Mouse (Mus musculus): ENCODE data around the gene Rabac1.

Gene Rabac1

DNA sequence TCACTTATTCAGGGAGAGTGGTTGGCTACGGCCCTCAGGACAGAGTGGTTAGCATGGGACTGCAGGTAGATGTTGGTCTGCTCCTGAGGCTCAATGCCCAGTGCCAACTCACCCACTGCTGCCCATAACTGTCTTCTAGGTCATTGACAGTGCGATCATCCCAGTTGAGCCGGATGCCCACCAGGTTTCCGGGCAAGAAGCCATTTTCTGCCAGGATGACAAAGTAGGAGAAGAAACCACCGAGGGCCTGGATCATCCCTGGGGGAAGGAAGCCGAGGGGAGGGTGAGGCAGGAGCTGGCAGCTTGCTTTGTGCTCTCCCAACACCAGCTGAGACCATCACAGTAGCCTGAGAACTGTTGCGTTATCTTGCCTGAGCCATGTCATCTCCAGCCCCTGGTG is 7.9 kb upstream of the Rabac1 start:
- DNase-seq (ENCODE audit: low read depth), result no peak

DNA sequence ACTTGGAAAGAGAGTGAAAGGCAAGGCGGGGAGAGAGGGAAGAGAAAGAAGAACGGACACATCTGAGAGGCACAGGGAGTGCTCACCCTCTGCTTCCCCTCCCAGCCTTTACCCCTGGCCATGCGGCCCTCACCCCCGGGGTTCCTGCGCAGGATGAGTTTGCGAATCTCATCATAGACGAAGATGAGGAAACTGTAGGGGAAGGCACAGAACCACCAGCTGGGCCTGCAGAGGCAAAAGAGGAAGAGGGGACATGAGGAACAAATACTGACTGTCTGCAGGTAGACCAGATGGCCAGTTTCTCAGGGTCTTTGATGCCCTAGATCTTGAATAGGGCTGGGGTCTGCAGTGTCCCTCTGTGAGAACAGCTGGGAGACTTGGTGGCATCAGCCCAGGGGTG is 6.2 kb upstream of the Rabac1 start:
- DNase-seq (ENCODE audit: low read depth), result no peak

DNA sequence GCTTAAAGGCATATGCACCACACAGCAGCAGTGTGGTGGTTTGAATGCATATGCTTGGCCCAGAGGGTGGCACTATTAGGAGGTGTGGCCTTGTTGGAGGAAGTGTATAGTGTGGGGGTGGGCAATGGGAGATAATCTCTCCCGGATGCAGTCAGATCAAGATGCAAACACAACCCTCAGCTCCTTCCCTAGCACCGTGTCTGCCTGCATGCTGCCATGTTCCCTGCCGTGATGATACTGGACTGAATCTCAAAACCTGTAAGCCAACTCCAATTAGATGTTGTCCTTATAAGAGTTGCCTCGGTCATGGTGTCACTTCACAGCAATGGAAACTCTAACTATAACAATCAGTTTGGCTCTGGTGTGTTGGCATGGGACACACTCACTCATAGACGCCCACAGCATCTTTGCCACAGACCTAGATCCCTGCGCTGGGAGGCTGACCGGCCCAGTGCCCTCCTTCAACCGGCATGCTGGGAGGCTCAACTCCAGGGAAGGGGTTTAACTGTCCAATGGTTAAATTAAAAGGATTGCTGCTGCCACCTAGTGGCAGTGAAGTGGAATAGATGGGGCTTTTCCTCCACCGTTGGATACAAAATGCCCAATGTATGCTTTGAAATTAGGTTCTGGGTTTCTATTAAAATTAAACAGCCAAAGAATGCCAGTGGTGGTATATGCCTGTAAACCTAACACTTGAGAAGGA is 2.5 kb upstream of the Rabac1 start:
- peak; percentile 81 for DNase-seq (ENCODE audit: low read depth)

DNA sequence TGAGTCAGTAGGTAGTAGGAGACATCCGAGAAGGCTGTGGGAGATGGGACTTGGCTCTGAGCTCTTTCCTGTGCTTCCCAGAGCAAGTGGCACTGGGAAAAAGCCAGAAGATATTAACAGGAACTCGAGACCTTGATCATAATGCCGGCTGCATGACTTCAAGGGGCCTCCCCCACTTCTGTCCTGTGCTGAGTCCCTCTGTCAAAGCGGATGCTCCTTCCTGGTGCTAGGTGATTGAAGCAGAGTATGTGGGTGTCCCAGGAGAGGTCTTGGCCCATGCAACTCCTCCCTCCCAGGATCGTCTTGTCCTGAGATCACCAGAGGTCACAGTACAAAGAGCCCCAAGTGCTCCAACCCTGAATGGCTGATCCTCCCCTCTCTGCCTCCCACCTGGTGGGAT is 1.3 kb upstream of the Rabac1 start:
- no peak for DNase-seq (ENCODE audit: low read depth)

DNA sequence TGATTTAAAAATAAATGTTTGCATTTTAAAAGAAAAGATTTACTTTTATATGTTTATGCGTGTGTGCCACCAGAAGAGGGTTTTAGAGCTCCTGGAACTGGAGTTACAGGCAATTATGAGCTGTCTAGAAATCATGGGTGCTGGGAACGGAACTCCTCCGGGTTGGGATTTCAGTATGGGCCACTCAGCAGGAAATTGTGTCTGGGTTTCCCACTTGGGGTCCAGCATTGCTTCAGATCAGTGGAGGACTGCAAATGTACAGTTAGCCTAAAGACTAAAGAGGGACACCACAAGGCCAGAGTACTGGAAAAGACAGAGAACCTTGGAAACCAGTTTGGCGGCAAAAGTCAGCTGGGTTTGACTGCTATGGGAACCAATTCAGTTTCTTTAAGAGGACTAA is 654 bp upstream of the Rabac1 start:
- no peak for DNase-seq (ENCODE audit: low read depth)

DNA sequence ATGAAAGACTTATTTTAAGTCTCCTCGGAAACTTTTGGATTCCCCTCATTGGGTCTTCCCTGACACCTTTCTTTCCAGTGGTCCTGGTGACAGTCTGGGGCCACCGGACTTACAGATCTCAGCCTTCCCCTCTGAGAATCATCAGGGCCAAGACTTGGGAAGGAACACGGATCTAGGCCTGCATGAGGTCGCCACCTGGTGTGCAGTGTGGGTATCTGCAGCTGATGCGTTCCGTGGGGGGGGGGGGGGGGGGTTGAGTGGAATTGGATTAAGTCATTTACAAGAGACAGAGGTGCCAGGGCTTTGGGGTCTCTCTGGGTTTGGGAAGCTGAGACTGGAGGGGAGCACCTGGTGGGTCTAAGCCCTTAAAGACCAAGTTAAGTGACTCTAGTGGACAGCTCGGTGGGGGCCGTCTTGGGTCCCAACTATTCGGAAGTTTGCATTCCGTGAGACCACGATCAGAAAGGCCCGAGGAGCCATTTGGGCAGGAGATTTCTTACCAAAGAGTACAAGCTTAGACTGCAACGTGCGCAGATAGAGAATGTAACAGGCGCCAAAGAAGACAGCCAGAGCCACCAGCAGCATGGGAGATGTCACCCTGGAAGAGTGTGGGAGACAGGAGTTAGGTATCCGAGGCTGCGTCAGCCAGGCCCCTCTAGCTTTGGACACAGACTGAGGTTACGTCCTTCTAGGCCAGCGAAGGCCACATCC is 1.1 kb downstream of the Rabac1 start:
- peak; percentile 81 for DNase-seq (ENCODE audit: low read depth)

DNA sequence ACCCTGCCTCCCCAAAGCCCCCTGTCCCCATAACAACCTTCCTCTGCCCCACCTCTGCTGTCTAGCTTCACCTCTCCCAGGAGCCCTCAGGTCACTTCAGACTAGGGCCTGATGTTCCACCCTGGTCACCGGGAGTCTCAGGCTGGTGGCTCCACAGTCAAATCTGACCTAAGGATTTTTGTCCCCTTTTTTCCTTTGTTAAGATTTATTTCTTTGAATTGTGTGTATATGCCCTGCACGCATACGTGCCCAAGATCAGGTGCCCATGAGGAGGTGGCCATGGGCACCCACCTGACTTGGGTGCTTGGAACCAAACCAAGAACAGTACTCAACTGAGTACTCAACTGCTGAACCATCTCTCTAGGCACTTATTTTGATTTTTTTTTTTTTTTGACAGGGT is 2.2 kb downstream of the Rabac1 start:
- DNase-seq (ENCODE audit: low read depth), result no peak

DNA sequence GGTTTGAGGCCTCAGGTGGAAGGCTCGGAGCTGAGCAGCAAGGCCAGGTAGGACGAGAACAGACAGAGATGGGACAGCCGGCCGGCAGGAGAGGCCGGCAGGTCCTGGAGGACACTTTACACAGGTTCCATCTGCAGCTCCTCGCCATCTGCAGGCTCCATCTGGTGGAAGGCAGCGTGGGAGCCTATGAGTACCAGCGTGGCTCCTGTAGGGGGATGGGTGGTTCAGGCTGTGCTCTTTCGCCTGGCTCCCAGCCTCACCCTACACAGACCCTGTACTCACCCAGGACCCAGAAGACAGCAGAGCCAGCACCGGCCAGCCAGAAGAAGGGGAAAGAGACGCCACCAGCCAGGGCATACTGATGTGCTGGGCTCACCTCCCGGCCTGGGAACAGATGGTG is 2.7 kb downstream of the Rabac1 start:
- no peak for DNase-seq (ENCODE audit: low read depth)

DNA sequence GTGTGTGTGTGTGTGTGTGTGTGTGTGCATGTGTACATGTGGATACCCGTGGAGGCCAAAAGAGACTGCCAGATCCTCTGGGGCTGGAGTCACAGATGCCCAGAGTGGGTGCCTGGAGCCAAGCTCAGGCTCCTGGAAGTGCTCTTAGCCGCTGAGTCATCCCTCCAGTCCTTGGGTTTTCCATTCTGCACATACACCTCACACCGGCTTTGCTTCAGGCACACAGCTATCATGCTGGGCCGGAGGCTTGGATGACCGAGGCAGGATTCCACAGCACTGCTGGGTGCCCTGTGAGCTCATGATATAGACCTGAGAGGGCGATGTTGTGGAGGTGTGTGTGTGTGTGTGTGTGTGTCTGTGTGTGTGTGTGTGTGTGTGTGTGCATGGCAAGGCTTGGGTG is 4.1 kb downstream of the Rabac1 start:
- DNase-seq (ENCODE audit: low read depth), result no peak

DNA sequence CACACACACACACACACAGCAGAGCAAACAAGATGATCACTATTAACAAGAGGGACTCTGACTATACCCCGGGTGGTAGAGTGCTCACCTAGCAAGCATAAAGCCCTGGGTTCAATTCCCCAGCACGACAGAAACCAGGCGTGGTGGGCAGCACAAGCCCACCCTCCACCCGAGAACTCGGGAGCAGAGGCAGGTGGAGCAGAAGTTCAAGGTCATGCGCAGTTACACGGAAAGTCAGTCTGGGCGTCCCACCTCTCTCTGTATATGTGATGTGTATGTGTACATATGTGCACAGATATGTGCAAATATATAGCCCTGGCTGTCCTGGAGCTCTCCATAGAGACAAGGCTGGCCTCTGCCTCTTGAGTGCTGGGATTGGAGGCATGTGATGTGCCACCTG is 4.6 kb downstream of the Rabac1 start:
- DNase-seq (ENCODE audit: low read depth), result no peak

DNA sequence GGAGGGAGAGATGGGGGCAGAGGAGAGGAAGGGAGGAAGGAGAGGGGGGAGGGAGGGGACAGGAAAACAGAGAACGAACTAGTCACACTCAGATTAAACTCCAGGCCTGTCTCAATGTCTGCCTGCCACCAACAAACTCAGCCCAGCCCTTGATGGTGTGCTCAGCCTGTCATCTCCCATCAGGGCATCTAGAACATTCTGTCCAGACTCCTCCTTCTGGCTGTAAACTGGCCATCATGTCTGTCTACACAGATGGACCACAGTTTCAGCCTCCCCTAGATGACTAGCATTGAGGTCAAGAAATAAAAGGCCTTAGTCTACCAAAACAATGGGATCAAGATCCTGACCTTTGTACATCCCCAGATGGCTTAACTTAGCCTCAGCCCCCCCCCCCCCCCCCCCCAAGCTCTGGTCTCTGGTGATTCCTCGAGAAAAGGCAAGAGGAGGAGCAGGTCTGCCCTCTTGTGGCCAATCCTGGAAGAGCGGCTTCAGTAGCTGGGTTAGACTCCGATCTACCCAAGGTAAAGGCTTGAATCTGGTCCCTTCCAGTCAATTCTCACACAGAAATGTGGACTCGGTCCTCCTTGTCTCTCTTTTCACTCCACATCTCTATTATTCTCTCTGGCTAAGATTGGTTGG is 7.5 kb downstream of the Rabac1 start:
- DNase-seq (ENCODE audit: low read depth), result peak; percentile 92

DNA sequence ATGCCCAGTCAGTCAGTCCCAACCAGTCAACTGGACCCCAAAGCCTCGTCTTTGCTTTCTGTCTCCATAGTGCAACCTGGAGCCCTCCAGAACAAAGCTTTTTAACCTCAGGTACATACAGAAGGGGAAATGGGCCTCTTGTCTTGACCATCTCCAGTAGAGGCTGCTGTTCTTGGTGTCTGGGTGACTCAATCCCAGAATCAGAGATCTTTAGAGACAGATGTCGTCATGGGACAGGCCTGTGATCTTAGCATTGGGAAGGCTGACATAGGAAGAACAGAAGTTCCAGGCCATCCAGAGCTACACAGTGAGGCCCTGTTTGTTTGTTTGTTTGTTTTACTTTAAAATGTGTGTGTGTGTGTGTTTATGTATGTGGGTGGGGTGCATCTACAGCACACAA is 8.3 kb downstream of the Rabac1 start:
- peak; percentile 12 for DNase-seq (ENCODE audit: low read depth)

DNA sequence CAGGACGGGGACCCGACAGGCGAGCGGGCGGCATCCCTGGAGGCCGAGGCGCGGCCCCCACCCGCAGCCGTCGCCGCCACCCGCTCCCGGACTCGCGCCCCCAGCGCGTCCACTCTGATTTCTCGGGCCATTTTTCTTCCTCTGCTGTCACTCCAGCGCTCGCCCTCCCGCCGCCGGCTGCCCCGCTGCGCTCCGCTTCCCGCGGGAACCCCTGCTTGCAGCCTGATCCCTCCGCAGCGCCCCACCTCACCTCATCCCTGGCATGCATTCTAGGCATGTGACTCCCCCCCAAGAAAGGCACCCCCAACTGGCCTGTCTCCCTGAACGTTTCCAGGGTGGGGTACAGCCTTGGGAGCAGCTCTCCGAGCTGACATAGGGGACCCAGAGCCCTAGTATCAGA is 17.3 kb downstream of the Rabac1 start:
- DNase-seq (ENCODE audit: low read depth), result no peak

DNA sequence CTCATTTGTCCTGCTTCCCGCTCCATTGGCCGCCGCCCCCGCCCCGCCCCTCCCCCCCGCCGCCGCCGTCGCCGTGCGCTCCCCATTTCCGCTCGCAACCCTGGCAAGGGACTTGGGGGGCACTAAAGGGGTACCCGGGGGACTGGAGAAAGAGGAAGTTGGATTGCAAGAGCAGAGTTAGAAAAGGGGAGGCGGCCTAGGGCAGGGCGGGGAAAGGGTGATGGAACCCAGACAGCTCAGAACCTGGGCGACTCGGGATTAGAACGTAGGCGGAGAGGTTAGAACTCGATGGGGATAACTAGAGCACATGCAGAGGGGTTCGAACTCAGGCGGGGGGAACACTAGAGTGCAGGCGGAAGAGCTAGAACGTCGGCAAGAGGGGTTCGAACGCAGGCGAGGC is 18.1 kb downstream of the Rabac1 start:
- DNase-seq (ENCODE audit: low read depth), result peak; percentile 48

DNA sequence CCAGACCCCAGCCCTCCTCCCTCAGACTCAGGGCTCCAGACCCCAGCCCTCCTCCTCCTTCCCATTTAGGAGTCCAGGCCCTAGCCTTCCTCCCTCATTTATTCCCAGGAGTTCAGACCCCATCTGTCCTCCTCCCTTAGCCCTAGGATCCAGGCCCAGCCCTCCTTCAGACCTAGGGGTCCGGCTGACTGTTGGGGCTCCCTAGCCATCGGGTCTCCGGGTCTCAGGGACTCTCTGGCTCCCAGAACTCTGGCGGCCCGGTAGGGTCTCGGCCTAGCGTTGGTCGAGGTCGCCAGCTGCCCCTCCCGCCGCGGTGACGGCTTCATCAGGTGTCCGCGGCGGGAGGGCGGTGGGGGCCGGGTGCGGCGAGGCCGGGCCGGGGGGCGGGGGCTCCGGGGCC is 18.6 kb downstream of the Rabac1 start:
- DNase-seq (ENCODE audit: low read depth), result no peak

DNA sequence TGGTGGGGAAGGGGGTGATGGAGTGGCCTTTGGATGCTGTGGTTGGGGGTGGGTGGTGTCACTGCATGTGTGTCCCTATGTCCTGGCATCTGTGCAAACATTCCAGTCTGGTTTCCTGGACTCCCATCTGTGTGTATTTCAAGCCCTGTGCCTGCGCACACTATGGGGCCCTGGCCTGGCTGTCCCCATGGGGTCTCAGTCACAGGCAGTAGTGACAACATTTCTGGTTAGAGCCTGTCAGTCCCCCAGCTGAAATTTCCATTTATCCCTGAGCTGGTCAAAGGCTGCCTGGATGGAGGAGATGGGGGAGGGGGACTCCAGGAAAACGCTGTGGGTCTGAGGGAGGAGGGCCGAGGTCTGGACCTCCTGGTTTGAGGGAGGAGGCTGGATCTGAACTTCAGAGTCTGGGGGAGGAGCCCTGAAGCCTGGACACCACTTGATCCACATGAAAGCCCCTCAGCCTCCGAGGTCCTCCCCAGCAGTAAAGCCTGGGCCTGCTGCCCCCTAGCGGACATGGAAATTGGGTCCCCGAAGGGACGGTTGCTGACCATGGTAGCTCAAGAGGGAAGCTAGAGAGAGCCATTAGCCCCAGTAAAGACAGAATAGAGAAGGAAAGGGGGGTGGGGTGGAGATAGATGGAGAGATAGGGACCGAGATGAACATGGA is 22.5 kb downstream of the Rabac1 start:
- DNase-seq (ENCODE audit: low read depth), result peak; percentile 83

DNA sequence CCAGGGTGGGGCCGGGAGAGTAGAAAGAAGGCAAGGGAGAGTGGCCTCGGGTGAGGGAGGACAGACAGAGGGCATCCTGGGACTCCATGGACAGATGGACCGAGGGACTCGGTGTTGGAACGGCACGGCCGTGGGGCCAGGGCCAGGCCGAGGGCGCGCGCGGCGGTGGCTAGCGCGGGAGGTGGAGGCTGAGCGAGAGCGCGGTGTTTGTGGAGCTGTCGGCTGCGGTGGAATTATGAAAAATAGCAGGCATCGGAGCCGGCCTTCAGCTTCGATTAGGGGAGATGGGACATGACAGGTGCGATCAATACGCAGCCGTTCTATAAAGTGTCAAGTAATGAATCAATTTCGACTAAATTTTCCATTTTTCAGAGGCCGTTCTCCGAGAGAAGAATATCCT is 23.8 kb downstream of the Rabac1 start:
- DNase-seq (ENCODE audit: low read depth), result no peak

DNA sequence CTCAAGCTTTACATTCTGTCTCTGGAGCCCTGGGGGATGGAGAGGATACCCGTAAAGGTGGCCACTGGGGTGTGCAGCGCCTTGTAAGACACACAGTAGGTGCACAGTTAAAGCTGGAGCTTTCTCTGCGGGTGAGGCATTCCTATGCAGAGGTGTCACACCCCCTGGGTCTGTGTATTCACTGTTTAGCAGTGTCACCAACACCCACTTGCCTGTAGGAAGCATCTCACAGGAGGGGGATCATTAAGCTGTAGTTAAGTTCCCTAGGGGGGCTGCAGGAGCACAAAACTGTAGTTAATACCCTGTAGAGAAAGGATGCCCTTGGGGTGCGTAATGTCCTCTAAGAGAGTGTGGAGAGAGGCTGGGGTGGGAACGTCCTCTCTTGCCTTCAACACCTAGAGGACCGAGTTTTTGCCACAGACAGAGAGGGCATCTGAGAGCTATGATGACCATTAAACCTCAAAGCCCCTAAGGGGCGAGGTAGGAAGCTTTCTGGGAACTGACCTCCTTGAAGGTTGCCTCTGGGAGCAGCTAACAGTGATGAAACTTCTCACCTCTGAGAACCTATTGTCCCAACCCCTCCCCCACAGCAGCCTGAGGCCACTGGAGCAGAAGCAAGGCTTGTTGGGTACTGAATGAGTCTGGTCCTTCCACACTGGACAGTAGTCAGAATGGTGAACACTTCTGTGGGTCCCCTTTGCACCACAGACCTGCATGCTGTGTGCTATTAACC is 25.1 kb downstream of the Rabac1 start:
- no peak for DNase-seq (ENCODE audit: low read depth)

DNA sequence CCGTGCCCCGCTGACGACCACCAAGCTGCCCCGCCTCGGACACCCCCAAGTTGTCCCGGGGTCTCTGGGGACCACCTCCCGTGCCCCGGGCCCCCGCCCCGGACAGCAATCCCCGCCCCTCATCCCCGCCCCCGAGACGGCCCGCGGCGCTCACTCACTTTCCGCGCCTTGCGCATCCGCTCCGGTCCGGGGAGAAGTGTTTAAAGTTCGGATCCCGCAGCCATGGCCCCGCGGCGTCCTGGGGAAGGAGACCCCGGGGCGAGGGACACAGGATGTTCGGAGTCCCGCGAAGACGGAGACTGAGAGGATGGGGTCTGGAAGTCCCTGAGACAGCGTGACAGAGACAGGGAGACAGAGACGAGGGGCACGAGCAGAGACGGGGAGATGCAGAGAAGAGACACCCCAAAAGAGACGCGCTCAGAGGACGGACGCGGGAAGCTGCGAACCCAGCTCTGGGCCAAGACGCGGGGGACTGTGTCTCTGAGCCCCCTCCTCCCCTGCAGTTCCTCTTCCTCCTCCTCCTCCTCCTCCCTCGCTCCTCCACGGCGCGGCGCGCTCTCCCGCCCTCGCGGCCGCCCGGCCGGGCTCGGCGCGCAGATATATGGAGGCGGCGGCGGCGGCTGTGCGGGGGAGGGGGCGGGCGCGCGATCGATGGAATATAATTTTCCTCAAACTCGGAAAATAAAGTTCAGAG is 28.1 kb downstream of the Rabac1 start, which contains the start of gene Gm4881:
TSS of gene Gm4881 (minus strand) at position 238 of the 694 bp plus-strand sequence.
- peak; percentile 55 for DNase-seq (ENCODE audit: low read depth)

DNA sequence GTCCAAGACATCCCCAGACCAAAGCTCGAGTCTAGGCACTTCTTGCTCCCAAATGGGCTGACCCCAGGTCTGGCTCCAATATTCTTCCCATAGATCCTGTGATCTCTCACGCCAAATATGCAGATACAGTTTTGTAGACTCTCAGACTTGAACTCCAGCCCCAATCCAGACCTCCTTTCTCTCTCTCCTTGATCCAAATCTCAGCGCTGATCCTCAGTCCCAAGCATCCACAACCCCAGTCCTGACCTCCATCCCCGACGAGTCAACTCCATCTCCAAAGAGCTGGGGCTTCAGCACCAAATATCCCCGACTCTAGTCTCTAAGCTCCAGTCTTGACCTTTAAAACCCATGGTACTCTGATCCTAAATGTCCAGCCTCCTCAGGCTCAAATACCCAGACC is 28.9 kb downstream of the Rabac1 start:
- DNase-seq (ENCODE audit: low read depth), result no peak

DNA sequence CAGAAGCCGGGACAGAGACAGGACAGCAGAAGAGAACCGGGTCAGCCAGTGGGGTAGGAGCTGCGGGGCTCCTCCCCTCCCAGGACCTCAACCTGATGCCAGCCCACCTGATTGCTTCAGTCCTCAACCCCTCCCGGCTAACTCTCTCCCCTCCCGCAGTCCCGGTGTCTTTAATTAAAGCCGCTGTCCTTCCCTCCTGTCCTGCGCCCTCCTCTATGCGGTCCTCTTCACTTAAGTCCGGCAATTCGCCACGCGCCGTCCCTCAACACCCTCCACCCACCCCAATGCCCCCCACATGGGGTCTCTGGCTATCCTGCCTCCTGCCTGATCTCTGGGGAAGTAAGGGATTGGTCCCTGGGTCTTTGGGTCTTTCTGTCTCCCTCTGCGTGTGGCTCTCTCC is 40.9 kb downstream of the Rabac1 start:
- no peak for DNase-seq (ENCODE audit: low read depth)

DNA sequence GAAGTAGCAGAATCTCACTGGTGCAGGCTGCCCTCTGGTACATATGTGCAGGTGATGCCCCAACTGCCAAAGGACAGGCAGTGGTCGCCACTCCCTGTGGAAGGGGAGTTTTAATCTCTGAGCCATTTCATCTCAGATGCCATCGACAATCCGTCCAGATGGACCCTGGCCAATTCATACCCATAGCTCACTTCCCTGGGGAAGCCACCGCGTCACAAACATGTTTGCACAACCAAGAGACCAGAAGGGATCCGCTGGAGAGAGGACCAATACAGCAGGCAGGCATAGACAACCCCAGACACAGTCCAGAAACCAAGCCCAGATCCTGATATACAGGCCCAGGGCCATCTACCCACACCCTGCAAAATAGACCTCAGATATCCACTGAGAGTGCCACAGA is 42.1 kb downstream of the Rabac1 start:
- DNase-seq (ENCODE audit: low read depth), result no peak
